Mouse (Mus musculus): ENCODE data around the gene 1700018B08Rik.

- TF ChIP-seq CTCF (IDR thresholded peaks at IDR 0.05; ENCODE audit: insufficient read depth, low read length), result no peak
- TF ChIP-seq POLR2A (IDR thresholded peaks at IDR 0.05; ENCODE audit: borderline replicate concordance, extremely low read depth, low read depth, low read length), result no peak
These were observed 7.2 kb upstream of the 1700018B08Rik start for GRCm38 (mm10) chr8:121551065-121551985.

Measured in lung, adult 2 months (tissue).